Mouse (Mus musculus) left cerebral cortex, postnatal 10 days (tissue): ENCODE measurements around the gene Stxbp3. TPM values are rescaled to one million over a fixed set of nuclear protein-coding genes. Genes with fewer than 3 reads are reported as not detected.

Source experiments
- DNase-seq, 2 experiments: peaks; one replicate each; pipeline ENCODE4 v3.0.0; 2021 to 2022; ENCODE audit warnings: low spot score in 2 of 2, mixed read lengths in 1 of 2; ENCODE audit errors: extremely low spot score in 1 of 2
- intact Hi-C: fragments of 180-260 bp; cut with DNase I; formaldehyde crosslinking; loops from one replicate; pipeline ENCODE4 v1.15.1; 2025
- total RNA-seq, 2 experiments: library from RNA; stranded (reverse); gene quantifications; 2 replicates each; pipeline ENCODE4 v1.2.3; 2021

The Stxbp3 gene
- total RNA-seq, 2 experiments from 2014 or later, result 14.1 to 15.2 TPM

- DNase-seq, result no peak
- intact Hi-C loops, result no loop called here
Measured at GRCm38 (mm10) chr3:108751061-108751460, 89.3 kb downstream of the Stxbp3 start.

DNA sequence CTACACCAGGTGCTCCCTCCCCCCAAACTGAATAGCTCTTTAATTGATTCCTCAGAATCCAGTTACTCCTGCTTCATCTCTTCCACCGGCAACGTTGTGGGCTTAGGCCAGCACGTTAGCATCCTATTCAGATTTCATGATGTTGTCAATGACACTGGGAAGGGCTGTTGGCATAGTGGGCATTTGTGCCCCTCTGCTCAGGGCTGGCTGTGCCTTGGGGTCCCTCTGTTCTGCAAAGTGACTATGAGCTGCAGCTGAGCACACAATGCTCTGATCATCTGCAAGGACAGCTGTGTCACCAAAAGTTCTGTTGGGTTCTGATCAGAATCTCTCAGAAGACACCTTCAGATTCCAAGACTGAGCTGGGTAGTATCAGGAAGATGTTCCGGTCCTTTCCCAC, 96.3 kb downstream of the Stxbp3 start:
- intact Hi-C loops, result no loop called here
- DNase-seq, result no peak

Other genes with a start within 250 kb of the Stxbp3 start
- 100 to 1,000 TPM; 150 to 164 TPM for gene Wdr47, start 249.2 kb downstream of the Stxbp3 start, total RNA-seq
- 10 to 100 TPM; 23.5 to 28.2 TPM for gene Clcc1, start 186.6 kb downstream of the Stxbp3 start, total RNA-seq
- gene Gpsm2, start 118.2 kb downstream of the Stxbp3 start, total RNA-seq, result 10 to 100 TPM; 12.8 to 13.4 TPM
- gene Aknad1, start 100.9 kb downstream of the Stxbp3 start, total RNA-seq, result under 1 TPM in 1 of 2 experiments, not detected in 1; 0.28 TPM
- not detected for gene Fndc7, start 49.5 kb upstream of the Stxbp3 start, total RNA-seq
- gene Prpf38b, start 71.2 kb upstream of the Stxbp3 start, total RNA-seq, result 10 to 100 TPM; 41.6 to 42.2 TPM
- gene Henmt1, start 99.3 kb upstream of the Stxbp3 start, total RNA-seq, result 1 to 10 TPM; 3.7 to 5.1 TPM
- gene Gm9857, start 99.9 kb upstream of the Stxbp3 start, total RNA-seq, result not detected
- gene Fam102b, start 187.1 kb upstream of the Stxbp3 start, total RNA-seq, result 10 to 100 TPM; 64.4 to 67.9 TPM
- gene Slc25a54, start 239.9 kb upstream of the Stxbp3 start, total RNA-seq, result not detected